Mouse (Mus musculus): Measurements from ENCODE around the gene Cel. TPM values are rescaled to one million over a fixed set of nuclear protein-coding genes. Genes with fewer than 3 reads are reported as not detected.
"Not testable (repeated sequence)": the region's sequence is repeated elsewhere in the genome, so short reads cannot be mapped to it uniquely, and the experiment has no call there.

Cel gene
- polyA plus RNA-seq, 2 experiments: 0.06 TPM; not detected in 1

DNA sequence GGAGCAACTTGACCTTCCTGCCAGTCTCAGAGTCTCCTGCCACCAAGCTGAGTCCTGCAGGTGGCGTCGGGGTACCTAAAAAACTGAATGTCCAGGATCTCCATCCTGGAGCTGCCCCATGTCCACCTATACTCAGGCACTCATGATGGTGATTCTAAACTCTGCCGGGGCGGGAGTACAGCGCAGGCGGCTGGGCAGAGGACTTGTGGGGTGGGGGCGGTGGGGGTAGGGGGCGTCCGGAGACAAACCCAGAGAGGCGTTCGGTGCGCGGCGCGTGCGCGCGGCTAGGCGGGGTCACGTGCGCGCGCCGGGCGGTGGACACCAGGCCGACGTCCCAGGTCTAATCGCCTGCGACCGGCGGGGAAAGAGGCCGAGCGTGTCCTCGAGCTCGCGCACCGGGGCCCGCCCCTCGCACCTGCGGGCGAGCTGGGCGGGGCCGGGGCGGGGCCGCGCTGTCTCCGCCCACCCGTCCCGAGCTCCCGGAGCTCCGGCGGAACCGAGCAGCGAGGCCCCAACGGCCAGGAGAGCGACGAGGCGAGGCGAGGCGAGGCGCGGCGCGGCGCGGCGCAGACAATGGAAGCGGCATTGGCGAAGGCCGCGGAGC lies 50.3 kb downstream of the Cel start, which contains the start of gene Ralgds:
Gene Ralgds (plus strand): TSS at position 328 of the 604 bp plus-strand sequence.
- Histone ChIP-seq H3K27me3 (ENCODE audit: control insufficient read depth, insufficient read depth, low read length) (no peaks in the 10 kb centered on the region), H3K27ac (replicated peaks; ENCODE audit: low read depth, low read length) (peak within 1 kb of the TSS; percentile 70), H3K4me1 (ENCODE audit: control insufficient read depth, insufficient read depth, low read length) (peaks cover 15% of the 10 kb centered on the region; the same call in 1 of the 2 replicates), H3K4me3 (replicated peaks; ENCODE audit: low read length) (peak within 1 kb of the TSS; percentile 81), H3K36me3 (ENCODE audit: control insufficient read depth, insufficient read depth, low read length) (no peaks in the 10 kb centered on the region; the same call in 1 of the 2 replicates), H3K9me3 (ENCODE audit: control insufficient read depth, low read length) (no peaks in the 10 kb centered on the region), H3K4me2 (replicated peaks; ENCODE audit: low read depth, low read length, severe bottlenecking) (peak within 1 kb of the TSS; percentile 91), H3K9ac (ENCODE audit: low read depth, low read length, severe bottlenecking) (peak within 1 kb of the TSS; percentile 88)
- WGBS: 1% methylated on average over 29 of the region's 71 CpGs
- ATAC-seq (ENCODE audit: low FRiP score, low read depth) (peak; percentile 66), DNase-seq (ENCODE audit: low spot score) (no peak)
- TF ChIP-seq POLR2A (IDR thresholded peaks at IDR 0.05; ENCODE audit: borderline replicate concordance, extremely low read depth, insufficient read depth, insufficient read length): no peak

DNA sequence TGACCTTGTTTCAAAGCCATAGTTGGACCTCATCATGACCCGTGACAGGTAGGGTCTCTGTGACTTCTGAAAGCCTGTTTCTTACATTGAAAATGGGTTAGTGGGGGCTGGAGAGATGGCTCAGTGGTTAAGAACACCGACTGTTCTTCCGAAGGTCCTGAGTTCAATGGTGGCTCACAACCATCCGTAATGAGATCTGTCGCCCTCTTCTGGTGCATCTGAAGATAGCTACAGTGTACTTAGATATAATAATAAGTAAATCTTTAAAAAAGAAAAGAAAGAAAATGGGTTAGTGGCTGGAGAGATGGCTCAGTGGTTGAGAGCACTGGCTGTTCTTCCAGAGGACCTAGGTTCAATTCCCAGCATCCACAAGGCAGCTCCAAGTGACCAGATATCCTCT lies 51.6 kb downstream of the Cel start:
- H3K4me2 ChIP-seq (replicated peaks; ENCODE audit: low read depth, low read length, severe bottlenecking); H3K4me1 ChIP-seq (ENCODE audit: control insufficient read depth, insufficient read depth, low read length); H3K27me3 ChIP-seq (ENCODE audit: control insufficient read depth, insufficient read depth, low read length); H3K27ac ChIP-seq (replicated peaks; ENCODE audit: low read depth, low read length); H3K36me3 ChIP-seq (ENCODE audit: control insufficient read depth, insufficient read depth, low read length); H3K4me3 ChIP-seq (replicated peaks; ENCODE audit: low read length); H3K9me3 ChIP-seq (ENCODE audit: control insufficient read depth, low read length); DNase-seq (ENCODE audit: low spot score); ATAC-seq (ENCODE audit: low FRiP score, low read depth); H3K9ac ChIP-seq (ENCODE audit: low read depth, low read length, severe bottlenecking): not testable (repeated sequence)
- WGBS: 49% methylated on average over 5 of the region's 5 CpGs

DNA sequence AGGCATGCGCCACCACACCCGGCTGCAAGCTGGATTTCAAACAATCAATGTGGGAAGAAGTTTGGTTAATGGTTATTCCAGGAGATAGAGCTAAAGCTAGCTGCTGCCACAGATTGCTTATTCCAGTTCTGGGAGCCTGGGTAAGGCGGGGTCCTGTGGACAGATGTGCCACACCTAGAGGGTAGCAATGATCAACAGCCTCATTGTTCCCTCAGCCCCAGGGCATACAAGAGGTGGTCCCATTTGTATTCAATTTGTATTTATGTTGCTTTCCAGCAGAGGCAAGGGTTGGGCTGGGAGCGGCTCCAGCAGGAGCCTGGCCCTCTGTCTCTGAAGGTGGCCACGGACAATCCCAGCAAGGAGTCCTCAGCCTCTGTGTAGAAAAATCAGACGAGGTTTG lies 56.9 kb downstream of the Cel start:
- no peaks in the 10 kb centered on the region for H3K36me3 ChIP-seq (ENCODE audit: control insufficient read depth, insufficient read depth, low read length)
- H3K27ac ChIP-seq (replicated peaks; ENCODE audit: low read depth, low read length): no peak overlapping the region
- no peak overlapping the region for H3K4me3 ChIP-seq (replicated peaks; ENCODE audit: low read length)
- WGBS: 75% methylated on average over 6 of the region's 6 CpGs
- no peak overlapping the region for H3K9ac ChIP-seq (ENCODE audit: low read depth, low read length, severe bottlenecking)
- H3K4me2 ChIP-seq (replicated peaks; ENCODE audit: low read depth, low read length, severe bottlenecking): no peak overlapping the region
- H3K4me1 ChIP-seq (ENCODE audit: control insufficient read depth, insufficient read depth, low read length): no peaks in the 10 kb centered on the region
- no peak for TF ChIP-seq POLR2A (IDR thresholded peaks at IDR 0.05; ENCODE audit: borderline replicate concordance, extremely low read depth, insufficient read depth, insufficient read length)
- ATAC-seq (ENCODE audit: low FRiP score, low read depth) (no peak), DNase-seq (ENCODE audit: low spot score) (no peak)
- no peaks in the 10 kb centered on the region for H3K27me3 ChIP-seq (ENCODE audit: control insufficient read depth, insufficient read depth, low read length)
- H3K9me3 ChIP-seq (ENCODE audit: control insufficient read depth, low read length): no peaks in the 10 kb centered on the region

- Histone ChIP-seq H3K4me2 (replicated peaks; ENCODE audit: low read depth, low read length, severe bottlenecking) (no peak within 1 kb of the TSS), H3K4me3 (replicated peaks; ENCODE audit: low read length) (no peak within 1 kb of the TSS), H3K27ac (replicated peaks; ENCODE audit: low read depth, low read length) (no peak within 1 kb of the TSS), H3K9ac (ENCODE audit: low read depth, low read length, severe bottlenecking) (no peak within 1 kb of the TSS), H3K9me3 (ENCODE audit: control insufficient read depth, low read length) (no peaks in the 10 kb centered on the region), H3K27me3 (ENCODE audit: control insufficient read depth, insufficient read depth, low read length) (no peaks in the 10 kb centered on the region), H3K4me1 (ENCODE audit: control insufficient read depth, insufficient read depth, low read length) (no peaks in the 10 kb centered on the region), H3K36me3 (ENCODE audit: control insufficient read depth, insufficient read depth, low read length) (no peaks in the 10 kb centered on the region)
- DNase-seq (ENCODE audit: low spot score) (no peak), ATAC-seq (ENCODE audit: low FRiP score, low read depth) (no peak)
- no peak for TF ChIP-seq POLR2A (IDR thresholded peaks at IDR 0.05; ENCODE audit: borderline replicate concordance, extremely low read depth, insufficient read depth, insufficient read length)
- WGBS: 72% methylated on average over 3 of the region's 3 CpGs
These were observed 57.4 kb downstream of the Cel start, which contains the start of gene Gm10134 for GRCm38 (mm10) chr2:28505795-28506194. Gene Gm10134 (plus strand): TSS chr2:28506095.

Small RNAs within 50 kb of the gene (microRNA-seq; reads per million reads assigned to microRNA genes)
- not detected for gene Gm22824

Other genes starting within 250 kb of the Cel start
- 12.9 and 13.5 TPM in 2 replicates for gene Ppp1r26, start 116.6 kb downstream of the Cel start, polyA plus RNA-seq (2012; rRNA removed)
- 4.9 and 5.6 TPM in 2 replicates for gene Ppp1r26, start 116.6 kb downstream of the Cel start, polyA plus RNA-seq (2014; fragmentation: Nextera tagmentation; extraction: Ambion mirVana)
- 0.60 and 0.63 TPM in 2 replicates for gene 1700007K13Rik, start 97.1 kb downstream of the Cel start, polyA plus RNA-seq (2012; rRNA removed)
- gene 1700007K13Rik, start 97.1 kb downstream of the Cel start, polyA plus RNA-seq (2014; fragmentation: Nextera tagmentation; extraction: Ambion mirVana): 0.55 and 1.1 TPM in 2 replicates
- gene Mrps2, start 95.3 kb downstream of the Cel start, polyA plus RNA-seq (2012; rRNA removed): 55.6 and 62.0 TPM in 2 replicates
- 51.8 and 54.9 TPM in 2 replicates for gene Mrps2, start 95.3 kb downstream of the Cel start, polyA plus RNA-seq (2014; fragmentation: Nextera tagmentation; extraction: Ambion mirVana)
- gene Gbgt1, start 66.5 kb downstream of the Cel start, polyA plus RNA-seq (2012; rRNA removed): 2.1 and 3.3 TPM in 2 replicates
- gene Gbgt1, start 66.5 kb downstream of the Cel start, polyA plus RNA-seq (2014; fragmentation: Nextera tagmentation; extraction: Ambion mirVana): 1.0 and 1.4 TPM in 2 replicates
- gene Gm10134, start 57.3 kb downstream of the Cel start, polyA plus RNA-seq (2012; rRNA removed): 1.1 TPM in 1 of 2 replicates, not detected in the other
- 0.61 and 1.1 TPM in 2 replicates for gene Gm10134, start 57.3 kb downstream of the Cel start, polyA plus RNA-seq (2014; fragmentation: Nextera tagmentation; extraction: Ambion mirVana)
- gene Ralgds, start 50.3 kb downstream of the Cel start, polyA plus RNA-seq (2012; rRNA removed): 86.6 and 108 TPM in 2 replicates
- 61.6 and 63.1 TPM in 2 replicates for gene Ralgds, start 50.3 kb downstream of the Cel start, polyA plus RNA-seq (2014; fragmentation: Nextera tagmentation; extraction: Ambion mirVana)
- 52.4 and 52.6 TPM in 2 replicates for gene Gtf3c5, start 20.3 kb upstream of the Cel start, polyA plus RNA-seq (2012; rRNA removed)
- gene Gtf3c5, start 20.3 kb upstream of the Cel start, polyA plus RNA-seq (2014; fragmentation: Nextera tagmentation; extraction: Ambion mirVana): 29.7 and 31.1 TPM in 2 replicates
- 0.33 and 0.51 TPM in 2 replicates for gene Gfi1b, start 58.6 kb upstream of the Cel start, polyA plus RNA-seq (2012; rRNA removed)
- 0.29 and 0.32 TPM in 2 replicates for gene Gfi1b, start 58.6 kb upstream of the Cel start, polyA plus RNA-seq (2014; fragmentation: Nextera tagmentation; extraction: Ambion mirVana)
- gene Tsc1, start 77.8 kb upstream of the Cel start, polyA plus RNA-seq (2012; rRNA removed): 18.5 and 20.4 TPM in 2 replicates
- gene Tsc1, start 77.8 kb upstream of the Cel start, polyA plus RNA-seq (2014; fragmentation: Nextera tagmentation; extraction: Ambion mirVana): 15.7 and 17.8 TPM in 2 replicates
- 1.6 TPM in 2 replicates for gene Spaca9, start 136.3 kb upstream of the Cel start, polyA plus RNA-seq (2012; rRNA removed)
- gene Spaca9, start 136.3 kb upstream of the Cel start, polyA plus RNA-seq (2014; fragmentation: Nextera tagmentation; extraction: Ambion mirVana): 1.4 and 2.1 TPM in 2 replicates
- 0.22 and 0.49 TPM in 2 replicates for gene Ak8, start 136.8 kb upstream of the Cel start, polyA plus RNA-seq (2012; rRNA removed)
- 0.37 and 0.58 TPM in 2 replicates for gene Ak8, start 136.8 kb upstream of the Cel start, polyA plus RNA-seq (2014; fragmentation: Nextera tagmentation; extraction: Ambion mirVana)

Measured in limb, embryonic 14.5 days (tissue).